Mouse (Mus musculus): ENCODE measurements around the gene Socs5. TPM values are rescaled to one million over a fixed set of nuclear protein-coding genes. Genes with fewer than 3 reads are reported as not detected.

Gene Socs5
- polyA plus RNA-seq, 1 experiment from 2014 or later = 12.6 TPM

DNA sequence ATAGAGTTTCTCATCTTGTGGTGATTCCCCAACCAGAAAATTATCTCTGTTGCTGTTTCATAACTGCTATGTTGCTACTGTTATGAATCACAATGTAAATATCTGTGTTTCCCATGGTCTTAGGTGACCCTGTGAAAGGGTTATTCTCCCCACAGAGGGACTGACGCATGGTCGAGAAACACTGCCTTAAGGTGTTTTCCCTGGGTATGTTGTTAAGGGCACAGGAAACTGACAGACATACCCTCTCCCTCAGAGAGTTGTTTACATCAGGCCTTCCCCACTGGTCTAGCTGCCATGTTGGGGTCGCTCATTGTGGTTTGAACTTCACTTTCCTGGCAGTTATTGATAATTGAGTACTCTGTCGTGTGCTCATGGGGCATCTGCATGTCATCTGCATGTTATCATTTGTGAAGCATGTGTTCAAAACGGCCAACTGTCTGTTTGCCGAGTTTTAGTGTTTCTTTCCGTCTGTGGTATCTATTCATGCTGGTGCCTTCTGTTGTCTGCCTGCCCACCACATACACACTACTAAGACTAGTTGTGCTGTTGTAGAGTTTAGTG is 11.6 kb downstream of the Socs5 start:
- Histone ChIP-seq H3K4me1 (replicated peaks; ENCODE audit: control insufficient read depth, insufficient read depth, low read length) (peaks cover 11% of the 10 kb centered on the region), H3K9ac (replicated peaks; ENCODE audit: low read depth, low read length) (no peak overlapping the region)
- ATAC-seq = no peak

DNA sequence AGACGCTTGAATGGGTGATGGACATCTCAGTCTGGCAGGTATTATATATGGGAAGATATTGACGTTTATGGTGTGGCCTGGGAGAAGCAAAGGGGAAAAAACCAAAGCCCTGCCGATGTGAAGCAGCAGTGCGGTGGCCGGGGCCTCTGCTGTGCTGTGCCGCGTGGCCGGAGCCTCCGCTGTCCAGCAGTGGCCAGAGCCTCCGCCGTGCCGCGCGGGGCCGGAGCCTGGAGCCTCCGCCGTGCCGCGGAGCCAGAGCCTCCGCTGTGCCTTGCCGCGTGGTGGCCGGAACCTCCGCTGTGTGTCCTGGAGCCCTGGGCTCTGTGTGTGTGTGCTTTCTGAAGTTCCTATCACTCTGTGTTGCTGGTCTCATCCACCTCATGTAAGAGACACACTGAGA is 17.9 kb downstream of the Socs5 start:
- H3K9ac ChIP-seq (replicated peaks; ENCODE audit: low read depth, low read length) = no peak overlapping the region; the same call in 1 of the 2 replicates
- WGBS = 63% methylated on average over 24 of the region's 24 CpGs

More for the DNA sequence above, 11.6 kb downstream of the Socs5 start:
- Histone ChIP-seq H3K4me3 (replicated peaks; ENCODE audit: low read length) (no peak overlapping the region), H3K36me3 (ENCODE audit: control insufficient read depth, insufficient read depth) (no peaks in the 10 kb centered on the region), H3K4me2 (ENCODE audit: low read length) (no peak overlapping the region), H3K27me3 (replicated peaks; ENCODE audit: control insufficient read depth, insufficient read depth, low read length) (no peaks in the 10 kb centered on the region), H3K27ac (ENCODE audit: low read length) (no peak overlapping the region), H3K9me3 (ENCODE audit: control insufficient read depth, low read length) (no peaks in the 10 kb centered on the region)
- WGBS = 79% methylated on average over 7 of the region's 7 CpGs

DNA sequence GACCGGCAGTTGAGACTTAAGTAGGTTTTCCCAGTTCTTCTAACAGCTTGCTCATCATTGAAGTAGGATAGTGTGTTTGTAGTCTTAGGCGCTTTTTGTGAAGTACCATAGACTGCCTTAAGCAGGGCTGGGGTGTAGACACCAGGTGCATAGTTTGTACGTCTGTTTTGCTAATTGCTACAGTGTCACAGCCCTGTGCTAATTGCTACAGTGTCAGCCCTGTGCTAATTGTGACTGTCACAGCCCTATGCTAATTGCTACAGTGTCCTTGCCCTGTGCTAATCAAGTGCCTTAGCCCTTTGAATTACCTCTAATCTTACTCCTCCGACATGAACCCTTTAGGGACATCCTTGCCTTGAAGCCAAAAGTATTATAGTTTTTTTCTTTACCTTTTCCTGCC is 24.8 kb downstream of the Socs5 start:
- peaks cover 6% of the 10 kb centered on the region for H3K36me3 ChIP-seq (ENCODE audit: control insufficient read depth, insufficient read depth)
- no peak overlapping the region for H3K9ac ChIP-seq (replicated peaks; ENCODE audit: low read depth, low read length)
- peaks cover 4% of the 10 kb centered on the region; the same call in 1 of the 2 replicates for H3K4me1 ChIP-seq (replicated peaks; ENCODE audit: control insufficient read depth, insufficient read depth, low read length)
- H3K27ac ChIP-seq (ENCODE audit: low read length) = no peak overlapping the region
- H3K4me3 ChIP-seq (replicated peaks; ENCODE audit: low read length) = no peak overlapping the region
- no peaks in the 10 kb centered on the region for H3K27me3 ChIP-seq (replicated peaks; ENCODE audit: control insufficient read depth, insufficient read depth, low read length)
- H3K9me3 ChIP-seq (ENCODE audit: control insufficient read depth, low read length) = no peaks in the 10 kb centered on the region
- no peak overlapping the region for H3K4me2 ChIP-seq (ENCODE audit: low read length)
- 40% methylated on average over 4 of the region's 4 CpGs for WGBS
- ATAC-seq = peak; percentile 69; the same call in 1 of the 2 replicates

More for the DNA sequence above, 17.9 kb downstream of the Socs5 start:
- Histone ChIP-seq H3K27me3 (replicated peaks; ENCODE audit: control insufficient read depth, insufficient read depth, low read length) (no peaks in the 10 kb centered on the region), H3K4me1 (replicated peaks; ENCODE audit: control insufficient read depth, insufficient read depth, low read length) (peaks cover 3% of the 10 kb centered on the region; the same call in 1 of the 2 replicates), H3K9me3 (ENCODE audit: control insufficient read depth, low read length) (peaks cover 3% of the 10 kb centered on the region; the same call in 1 of the 2 replicates), H3K4me2 (ENCODE audit: low read length) (peak overlapping the region; percentile 37), H3K4me3 (replicated peaks; ENCODE audit: low read length) (no peak overlapping the region), H3K27ac (ENCODE audit: low read length) (no peak overlapping the region), H3K36me3 (ENCODE audit: control insufficient read depth, insufficient read depth) (no peaks in the 10 kb centered on the region)
- 0 out of 2 replicates have a peak, but pooled peaks have one; percentile 15 for ATAC-seq

DNA sequence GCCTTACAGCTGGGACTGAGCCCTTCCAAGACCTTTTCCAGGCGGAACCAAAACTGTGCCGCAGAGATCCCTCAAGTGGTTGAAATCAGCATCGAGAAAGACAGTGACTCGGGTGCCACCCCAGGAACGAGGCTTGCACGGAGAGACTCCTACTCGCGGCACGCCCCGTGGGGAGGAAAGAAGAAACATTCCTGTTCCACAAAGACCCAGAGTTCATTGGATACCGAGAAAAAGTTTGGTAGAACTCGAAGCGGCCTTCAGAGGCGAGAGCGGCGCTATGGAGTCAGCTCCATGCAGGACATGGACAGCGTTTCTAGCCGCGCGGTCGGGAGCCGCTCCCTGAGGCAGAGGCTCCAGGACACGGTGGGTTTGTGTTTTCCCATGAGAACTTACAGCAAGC is 26.3 kb downstream of the Socs5 start:
- Histone ChIP-seq H3K4me1 (replicated peaks; ENCODE audit: control insufficient read depth, insufficient read depth, low read length) (peaks cover 4% of the 10 kb centered on the region; the same call in 1 of the 2 replicates), H3K4me2 (ENCODE audit: low read length) (no peak overlapping the region), H3K4me3 (replicated peaks; ENCODE audit: low read length) (no peak overlapping the region), H3K27ac (ENCODE audit: low read length) (no peak overlapping the region), H3K36me3 (ENCODE audit: control insufficient read depth, insufficient read depth) (peaks cover 6% of the 10 kb centered on the region), H3K27me3 (replicated peaks; ENCODE audit: control insufficient read depth, insufficient read depth, low read length) (no peaks in the 10 kb centered on the region), H3K9me3 (ENCODE audit: control insufficient read depth, low read length) (no peaks in the 10 kb centered on the region), H3K9ac (replicated peaks; ENCODE audit: low read depth, low read length) (no peak overlapping the region)
- WGBS = 69% methylated on average over 23 of the region's 23 CpGs
- ATAC-seq = no peak

DNA sequence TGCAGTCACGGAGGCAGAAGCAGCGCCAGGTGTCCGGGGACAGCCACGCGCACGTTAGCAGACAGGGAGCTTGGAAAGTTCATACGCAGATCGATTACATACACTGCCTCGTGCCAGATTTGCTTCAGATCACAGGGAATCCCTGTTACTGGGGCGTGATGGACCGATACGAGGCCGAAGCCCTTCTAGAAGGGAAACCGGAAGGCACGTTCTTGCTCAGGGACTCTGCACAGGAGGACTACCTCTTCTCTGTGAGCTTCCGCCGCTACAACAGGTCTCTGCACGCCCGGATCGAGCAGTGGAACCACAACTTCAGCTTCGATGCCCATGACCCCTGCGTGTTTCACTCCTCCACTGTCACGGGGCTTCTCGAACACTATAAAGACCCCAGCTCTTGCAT is 27.2 kb downstream of the Socs5 start:
- H3K4me3 ChIP-seq (replicated peaks; ENCODE audit: low read length) = no peak overlapping the region
- H3K9ac ChIP-seq (replicated peaks; ENCODE audit: low read depth, low read length) = no peak overlapping the region
- H3K27me3 ChIP-seq (replicated peaks; ENCODE audit: control insufficient read depth, insufficient read depth, low read length) = no peaks in the 10 kb centered on the region
- 93% methylated on average over 24 of the region's 24 CpGs for WGBS
- no peak overlapping the region for H3K27ac ChIP-seq (ENCODE audit: low read length)
- H3K4me2 ChIP-seq (ENCODE audit: low read length) = no peak overlapping the region
- peaks cover 6% of the 10 kb centered on the region for H3K36me3 ChIP-seq (ENCODE audit: control insufficient read depth, insufficient read depth)
- peaks cover 4% of the 10 kb centered on the region; the same call in 1 of the 2 replicates for H3K4me1 ChIP-seq (replicated peaks; ENCODE audit: control insufficient read depth, insufficient read depth, low read length)
- H3K9me3 ChIP-seq (ENCODE audit: control insufficient read depth, low read length) = no peaks in the 10 kb centered on the region
- ATAC-seq = no peak

DNA sequence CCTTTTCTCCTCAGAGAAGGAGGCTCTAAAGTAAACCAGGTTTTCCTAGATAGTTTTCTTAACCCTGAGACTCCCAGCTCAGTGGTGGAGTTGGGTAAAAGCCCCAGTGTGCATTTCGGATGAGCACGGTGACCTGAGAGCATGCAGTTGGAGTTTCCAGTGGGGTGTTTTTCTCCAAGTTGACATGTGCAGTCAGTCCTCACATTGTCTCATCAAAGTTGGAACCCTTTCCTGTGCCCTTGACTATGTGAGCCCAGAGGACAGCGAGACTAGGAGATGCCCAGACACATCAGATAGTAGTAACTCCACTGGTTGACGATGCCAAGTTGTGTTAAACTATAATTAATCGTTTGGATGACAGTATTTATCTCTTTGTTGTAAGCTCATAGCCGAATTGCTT is 28.3 kb downstream of the Socs5 start:
- Histone ChIP-seq H3K9ac (replicated peaks; ENCODE audit: low read depth, low read length) (no peak overlapping the region), H3K36me3 (ENCODE audit: control insufficient read depth, insufficient read depth) (peaks cover 6% of the 10 kb centered on the region), H3K4me1 (replicated peaks; ENCODE audit: control insufficient read depth, insufficient read depth, low read length) (peaks cover 4% of the 10 kb centered on the region; the same call in 1 of the 2 replicates), H3K4me3 (replicated peaks; ENCODE audit: low read length) (no peak overlapping the region), H3K9me3 (ENCODE audit: control insufficient read depth, low read length) (no peaks in the 10 kb centered on the region), H3K27me3 (replicated peaks; ENCODE audit: control insufficient read depth, insufficient read depth, low read length) (no peaks in the 10 kb centered on the region), H3K27ac (ENCODE audit: low read length) (no peak overlapping the region), H3K4me2 (ENCODE audit: low read length) (no peak overlapping the region)
- no peak for ATAC-seq
- 91% methylated on average over 6 of the region's 6 CpGs for WGBS

DNA sequence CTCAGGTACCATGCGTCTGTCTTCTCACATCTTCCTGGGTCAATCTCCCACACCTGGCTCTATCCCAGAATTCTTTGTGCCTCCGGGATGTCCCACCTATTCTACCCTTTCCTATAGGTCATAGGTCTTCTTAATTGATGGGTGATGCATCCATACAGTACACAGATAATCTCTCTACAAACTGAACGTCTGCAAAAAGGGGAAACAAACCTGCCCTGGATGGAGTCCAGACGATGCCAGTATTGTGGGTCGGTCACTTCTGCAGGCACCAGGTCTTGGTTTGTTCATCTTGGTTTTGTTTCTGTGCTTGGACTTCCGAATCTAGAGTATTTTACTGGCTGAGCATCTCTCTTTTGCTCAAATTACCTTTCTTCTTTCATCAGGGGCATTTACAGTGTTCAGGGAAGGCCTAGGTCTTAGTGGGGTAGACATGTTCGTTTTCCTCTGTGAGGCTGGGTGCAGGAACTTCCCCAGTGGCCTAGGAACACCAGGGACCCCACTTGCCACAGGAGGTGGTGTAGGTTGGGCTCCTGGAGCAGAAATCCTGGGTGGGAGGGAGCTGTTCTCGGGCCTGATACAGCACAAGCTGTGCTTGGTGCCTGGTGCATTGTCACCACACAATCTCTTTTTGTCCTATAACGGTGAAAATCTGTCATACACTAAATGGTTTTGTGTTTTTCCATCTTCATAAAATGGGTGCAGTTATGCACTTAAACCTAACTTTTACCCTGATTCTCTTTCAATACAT is 33.9 kb downstream of the Socs5 start:
- no peak overlapping the region for H3K9ac ChIP-seq (replicated peaks; ENCODE audit: low read depth, low read length)
- no peaks in the 10 kb centered on the region for H3K9me3 ChIP-seq (ENCODE audit: control insufficient read depth, low read length)
- no peaks in the 10 kb centered on the region for H3K27me3 ChIP-seq (replicated peaks; ENCODE audit: control insufficient read depth, insufficient read depth, low read length)
- ATAC-seq = no peak
- H3K4me2 ChIP-seq (ENCODE audit: low read length) = no peak overlapping the region
- 83% methylated on average over 9 of the region's 9 CpGs for WGBS
- no peak overlapping the region for H3K4me3 ChIP-seq (replicated peaks; ENCODE audit: low read length)
- H3K27ac ChIP-seq (ENCODE audit: low read length) = no peak overlapping the region
- H3K4me1 ChIP-seq (replicated peaks; ENCODE audit: control insufficient read depth, insufficient read depth, low read length) = no peaks in the 10 kb centered on the region
- H3K36me3 ChIP-seq (ENCODE audit: control insufficient read depth, insufficient read depth) = no peaks in the 10 kb centered on the region

DNA sequence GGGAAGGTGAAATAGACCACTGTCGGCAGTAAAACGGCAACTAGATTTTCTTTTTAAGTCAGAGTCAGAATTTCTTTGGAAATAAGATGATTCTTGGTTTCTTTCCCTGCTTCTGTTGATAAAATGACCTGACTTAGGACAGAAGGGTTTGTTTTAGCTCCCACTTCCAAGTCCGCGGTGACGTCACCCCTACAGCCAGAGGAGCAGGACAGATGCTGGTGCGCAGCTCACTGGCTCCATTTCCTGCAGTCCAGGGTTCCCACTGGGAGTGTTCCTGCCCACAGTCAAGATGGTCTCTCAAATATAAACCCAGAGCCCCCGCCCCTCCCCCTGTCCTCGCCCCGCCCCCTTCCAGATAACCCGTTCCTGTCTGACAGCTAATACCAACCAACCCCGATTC is 34.8 kb downstream of the Socs5 start:
- Histone ChIP-seq H3K36me3 (ENCODE audit: control insufficient read depth, insufficient read depth) (no peaks in the 10 kb centered on the region), H3K9ac (replicated peaks; ENCODE audit: low read depth, low read length) (no peak overlapping the region), H3K4me1 (replicated peaks; ENCODE audit: control insufficient read depth, insufficient read depth, low read length) (no peaks in the 10 kb centered on the region), H3K27ac (ENCODE audit: low read length) (no peak overlapping the region), H3K4me2 (ENCODE audit: low read length) (no peak overlapping the region), H3K27me3 (replicated peaks; ENCODE audit: control insufficient read depth, insufficient read depth, low read length) (no peaks in the 10 kb centered on the region), H3K9me3 (ENCODE audit: control insufficient read depth, low read length) (no peaks in the 10 kb centered on the region), H3K4me3 (replicated peaks; ENCODE audit: low read length) (no peak overlapping the region)
- no peak for ATAC-seq
- 65% methylated on average over 11 of the region's 11 CpGs for WGBS

DNA sequence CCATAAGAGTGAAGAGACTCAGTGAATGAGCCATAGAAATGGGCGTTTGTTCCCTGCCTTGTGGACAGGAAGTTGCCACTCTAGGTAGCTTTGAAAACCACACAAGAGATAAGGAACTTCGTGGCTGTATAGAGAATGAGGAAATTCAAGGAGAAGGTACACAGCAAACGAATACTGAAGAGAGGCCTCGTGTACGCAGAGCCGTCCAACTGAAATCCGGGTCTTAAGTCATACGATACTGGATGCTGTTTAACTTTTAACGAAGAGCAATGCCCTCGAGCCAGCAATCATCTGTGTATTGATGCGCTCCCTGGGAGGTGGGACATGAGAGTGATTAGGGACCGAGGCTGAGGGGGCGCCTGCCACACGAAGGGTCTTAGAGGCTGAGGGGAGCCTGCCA is 35.7 kb downstream of the Socs5 start:
- no peak overlapping the region for H3K27ac ChIP-seq (ENCODE audit: low read length)
- ATAC-seq = no peak
- no peaks in the 10 kb centered on the region for H3K4me1 ChIP-seq (replicated peaks; ENCODE audit: control insufficient read depth, insufficient read depth, low read length)
- H3K4me2 ChIP-seq (ENCODE audit: low read length) = no peak overlapping the region
- 65% methylated on average over 14 of the region's 14 CpGs for WGBS
- H3K9ac ChIP-seq (replicated peaks; ENCODE audit: low read depth, low read length) = no peak overlapping the region
- H3K9me3 ChIP-seq (ENCODE audit: control insufficient read depth, low read length) = no peaks in the 10 kb centered on the region
- no peaks in the 10 kb centered on the region for H3K36me3 ChIP-seq (ENCODE audit: control insufficient read depth, insufficient read depth)
- H3K4me3 ChIP-seq (replicated peaks; ENCODE audit: low read length) = no peak overlapping the region
- H3K27me3 ChIP-seq (replicated peaks; ENCODE audit: control insufficient read depth, insufficient read depth, low read length) = no peaks in the 10 kb centered on the region
